Mouse (Mus musculus): ENCODE measurements at regions not wholly inside any gene's neighbourhood (a gene's known extent, or its start where the extent isn't known, plus 50 kb on each side); places are given as distances from the start of the nearest gene placed in this dataset.

DNA sequence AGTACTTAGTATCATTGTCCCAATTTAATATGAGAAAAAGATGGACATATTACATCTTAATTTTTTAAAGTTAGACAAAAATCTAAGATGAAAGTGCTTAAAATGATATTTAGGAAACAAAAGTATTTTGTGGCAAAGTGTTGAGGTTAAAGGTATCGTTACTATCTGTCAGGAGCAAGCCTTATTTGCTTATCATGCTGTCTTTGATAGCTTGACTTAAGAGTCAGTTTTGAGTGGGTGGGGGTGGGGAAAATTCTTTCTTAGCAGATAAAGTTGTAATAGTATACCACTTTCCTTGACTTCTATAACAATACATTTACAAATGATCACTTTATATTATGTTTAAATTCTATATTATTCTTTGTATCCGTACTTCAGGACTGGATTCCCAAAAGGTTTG lies 339.1 kb upstream of the Dph6 start:
- DNase-seq = no peak

DNA sequence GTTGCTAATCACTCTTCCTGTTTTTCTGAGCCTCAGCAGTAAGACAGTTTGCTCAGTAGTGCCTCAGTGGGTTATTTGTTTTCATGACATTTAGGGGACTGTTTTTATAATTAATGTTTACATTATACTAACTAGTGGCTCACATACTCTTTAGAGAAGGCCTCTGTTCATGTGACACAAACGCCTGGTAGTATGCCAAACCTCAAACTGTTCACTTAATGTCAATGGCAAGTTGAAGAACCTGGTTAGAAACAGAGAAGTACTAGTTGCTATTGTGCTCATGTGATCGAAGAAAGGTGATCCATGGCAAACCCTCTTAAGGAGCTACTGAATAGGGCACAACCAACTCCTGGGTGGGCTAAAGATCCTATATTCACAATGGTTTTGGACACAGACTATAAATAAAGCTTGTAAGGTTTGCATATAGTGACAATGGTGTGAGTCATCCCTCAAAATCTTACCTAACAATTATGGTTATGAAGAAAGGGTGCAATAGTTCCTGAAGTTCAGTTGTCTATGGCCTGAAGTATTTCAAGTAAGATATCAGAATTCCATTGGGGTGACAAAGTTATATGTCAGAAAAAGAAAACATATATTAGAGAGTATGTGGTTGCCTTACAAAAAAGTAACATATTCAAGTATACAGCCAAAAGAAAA lies 340.1 kb upstream of the Dph6 start:
- DNase-seq = no peak

DNA sequence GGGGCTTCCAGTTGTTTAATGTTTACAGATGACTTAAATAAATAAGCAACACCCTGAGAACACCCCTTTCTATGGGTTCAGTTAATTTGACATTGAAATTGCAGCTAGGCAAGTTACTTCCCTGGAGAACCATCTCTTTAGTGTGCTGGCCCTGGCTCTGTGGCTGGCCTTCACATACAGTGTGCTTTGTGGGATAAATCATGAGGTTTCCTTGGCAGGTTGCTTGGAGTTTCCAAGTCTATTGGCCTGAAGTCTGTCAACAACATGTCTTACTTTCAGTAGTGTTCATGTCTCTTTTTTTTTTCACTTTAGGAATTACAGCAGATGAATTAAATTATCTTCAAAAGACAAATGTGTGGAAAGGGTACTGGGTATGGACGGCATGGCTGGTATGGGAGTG lies 359.2 kb upstream of the Dph6 start:
- no peak for DNase-seq

DNA sequence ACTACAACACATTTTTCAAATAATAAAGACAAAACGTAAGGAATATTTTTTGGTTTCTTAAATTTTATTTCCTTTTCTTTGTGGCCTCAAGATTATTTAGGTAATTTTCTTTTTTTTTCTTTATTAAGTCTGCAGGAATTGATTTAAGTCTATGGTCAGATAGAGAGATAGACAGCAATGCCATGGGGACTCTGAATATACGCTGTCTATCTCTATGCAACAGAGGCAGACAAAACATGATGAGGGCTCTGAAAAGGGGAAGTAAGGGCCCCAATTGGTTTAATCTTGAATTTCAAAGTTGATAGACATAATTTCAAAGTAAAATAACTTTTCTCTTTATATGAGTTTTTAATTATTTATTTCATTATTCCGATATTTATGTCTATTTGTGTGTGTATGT lies 372.0 kb upstream of the Dph6 start:
- no peak for DNase-seq

DNA sequence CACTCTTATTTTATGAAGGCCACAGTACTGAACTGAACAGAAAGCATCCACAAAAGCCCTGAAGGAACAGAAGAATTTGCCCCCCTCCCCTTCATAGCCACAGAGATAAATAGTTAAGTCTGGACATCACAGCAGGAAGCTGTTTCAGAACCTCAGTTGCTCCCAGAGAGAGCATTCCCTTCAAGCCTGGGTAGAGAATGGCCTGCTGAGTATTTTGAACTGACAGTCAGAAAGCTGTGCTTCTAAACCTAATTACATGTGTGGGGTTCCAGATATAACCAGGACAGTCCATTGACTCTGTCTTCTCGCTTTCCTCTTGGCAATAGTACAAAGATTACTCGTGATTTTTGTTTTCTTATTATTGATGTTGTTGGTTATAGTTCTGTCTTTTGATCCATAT lies 376.4 kb upstream of the Dph6 start:
- DNase-seq = no peak

DNA sequence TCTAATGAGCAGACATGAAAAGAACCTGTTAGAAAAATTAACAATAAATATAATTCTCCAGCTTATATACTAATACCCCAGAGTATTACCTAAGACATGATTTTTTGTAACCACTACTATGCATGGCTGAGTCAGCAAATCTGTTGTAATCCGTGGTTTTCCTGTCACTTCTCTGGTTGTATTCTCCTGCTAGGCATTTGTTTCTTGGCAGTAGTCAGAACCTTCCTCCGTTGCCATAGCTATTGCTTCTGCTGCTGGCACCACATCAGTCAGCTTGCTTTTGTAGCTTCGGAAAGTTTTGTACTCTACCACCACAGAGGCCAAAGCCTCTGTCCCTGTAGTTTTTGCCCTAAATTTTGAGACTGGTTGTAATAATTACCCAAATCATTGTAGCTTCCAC lies 381.4 kb upstream of the Dph6 start:
- DNase-seq = peak in 1 of 2 experiments; percentile 27

DNA sequence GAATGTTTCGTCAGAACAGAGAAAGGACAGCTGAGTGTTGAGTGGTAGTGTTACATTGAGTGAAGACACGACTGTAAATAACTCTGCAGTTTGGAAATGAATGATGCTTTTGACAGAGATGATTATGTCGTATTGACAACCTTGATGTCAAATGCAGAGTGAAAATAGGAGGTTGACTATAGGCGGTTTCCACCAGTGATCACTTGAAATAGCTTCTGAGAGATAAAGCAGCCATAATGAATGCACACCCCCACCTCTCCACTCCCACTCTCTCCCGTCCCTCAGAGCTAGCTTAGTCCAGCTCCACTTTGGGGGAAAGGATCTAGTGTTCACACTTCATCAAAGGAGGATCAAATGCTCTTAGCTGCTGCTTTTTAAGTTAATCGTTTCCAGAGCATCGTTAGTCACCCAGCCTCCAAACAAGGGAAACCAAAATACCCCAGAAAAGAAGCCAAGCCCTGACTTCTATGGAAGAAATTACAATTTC lies 387.6 kb upstream of the Dph6 start:
- no peak for DNase-seq

DNA sequence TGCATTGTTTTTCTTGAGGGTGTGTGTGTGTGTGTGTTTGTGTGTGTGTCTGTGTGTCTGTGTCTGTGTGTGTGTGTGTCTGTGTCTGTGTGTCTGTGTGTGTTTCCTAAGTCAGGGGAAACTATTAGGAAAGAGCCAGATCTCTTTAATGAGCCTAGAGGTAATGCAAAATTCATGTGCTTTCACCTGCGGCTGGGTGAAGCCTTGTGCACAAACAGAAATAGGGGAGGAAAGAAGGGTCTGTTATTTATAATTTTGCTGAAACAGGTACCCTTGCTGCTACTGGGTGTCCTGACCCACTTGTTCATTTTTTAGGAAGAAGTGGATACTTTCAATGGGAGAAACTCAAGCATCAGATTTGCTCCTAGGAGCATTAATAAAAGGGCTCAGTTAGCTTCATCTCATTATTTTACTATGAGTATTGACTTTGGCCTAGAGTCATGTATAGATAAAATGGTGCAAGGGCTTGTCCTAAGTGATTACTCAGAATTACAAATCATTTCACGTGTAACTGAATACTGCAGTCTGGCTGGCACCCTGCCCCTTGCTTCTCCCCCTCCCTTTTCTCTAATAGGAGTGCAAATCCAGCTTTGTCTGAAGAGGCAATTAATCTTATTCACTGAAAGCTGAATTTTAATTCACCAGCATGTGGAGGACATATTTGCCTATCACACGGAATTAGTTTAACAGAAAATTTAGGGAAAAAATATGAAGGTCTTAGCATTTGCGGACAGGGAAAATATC lies 401.7 kb upstream of the Dph6 start:
- no peak for DNase-seq

DNA sequence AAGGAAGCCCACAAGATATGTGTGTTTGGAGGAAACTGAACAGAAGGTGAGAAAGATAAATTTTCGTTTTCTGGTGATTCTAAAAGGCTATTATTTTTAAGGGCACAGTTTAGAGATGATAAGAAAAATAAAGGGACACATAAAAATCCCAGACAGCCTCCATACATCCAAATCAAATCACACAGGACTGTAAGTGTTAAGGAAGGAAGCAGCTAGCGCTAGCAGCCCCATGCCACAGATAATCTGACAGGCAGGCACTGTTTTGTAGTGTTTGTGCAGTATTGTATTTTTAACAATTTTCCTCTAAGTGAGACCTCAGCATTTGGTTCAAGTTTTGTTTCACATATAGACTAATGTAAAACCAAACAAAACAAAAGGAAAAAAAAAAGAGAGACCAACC lies 402.4 kb upstream of the Dph6 start:
- no peak for DNase-seq

DNA sequence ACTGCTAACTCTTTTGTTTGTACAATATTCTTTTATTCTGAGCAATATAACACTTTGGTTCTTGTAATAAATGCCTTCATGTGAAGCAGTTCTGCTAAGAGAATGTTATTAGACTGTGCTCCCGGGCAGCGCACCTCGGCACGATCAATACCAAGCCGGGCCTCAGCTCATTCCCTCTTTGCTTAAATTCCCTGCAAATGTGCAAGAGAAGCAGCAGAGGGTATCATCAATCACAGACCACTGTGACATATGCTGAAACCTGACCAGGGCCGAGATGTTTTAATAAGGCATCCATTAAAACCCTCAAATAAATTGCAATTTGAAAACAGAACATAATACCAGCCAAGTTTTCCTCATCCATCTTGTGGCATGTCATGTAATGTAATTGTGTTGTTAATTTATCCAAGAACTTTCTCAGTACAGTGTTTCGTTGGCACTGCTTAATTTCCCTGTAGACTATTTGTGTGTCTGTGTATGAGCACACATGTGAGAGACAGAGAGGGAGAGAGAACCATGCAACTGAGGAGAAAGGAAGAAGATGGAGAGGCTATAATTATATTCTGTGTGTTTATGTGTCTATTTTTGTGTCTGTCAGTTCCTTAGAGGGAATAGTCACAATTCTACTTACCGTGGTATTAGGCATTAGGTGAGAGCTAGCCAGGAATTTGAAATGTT lies 412.9 kb upstream of the Dph6 start:
- no peak for DNase-seq

DNA sequence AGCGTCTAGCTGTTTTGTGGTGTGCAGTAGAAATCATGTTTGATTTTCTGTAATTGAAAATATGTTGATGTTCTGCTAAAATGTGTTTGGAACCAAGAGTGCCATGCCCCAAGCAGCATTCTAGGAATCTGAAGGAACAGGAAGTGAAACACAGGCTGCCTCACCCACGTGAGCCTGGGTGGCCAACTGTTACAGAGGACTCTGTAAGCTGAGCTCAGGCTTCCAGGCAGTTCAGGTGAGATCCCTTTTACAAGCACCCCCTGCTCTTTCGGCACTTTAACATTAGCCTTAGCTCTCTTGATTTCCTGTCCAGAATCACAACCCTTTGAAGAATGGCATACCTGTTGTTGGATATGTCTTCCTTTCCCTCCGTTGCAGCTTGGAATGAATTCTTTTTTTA lies 414.9 kb upstream of the Dph6 start:
- DNase-seq = no peak

DNA sequence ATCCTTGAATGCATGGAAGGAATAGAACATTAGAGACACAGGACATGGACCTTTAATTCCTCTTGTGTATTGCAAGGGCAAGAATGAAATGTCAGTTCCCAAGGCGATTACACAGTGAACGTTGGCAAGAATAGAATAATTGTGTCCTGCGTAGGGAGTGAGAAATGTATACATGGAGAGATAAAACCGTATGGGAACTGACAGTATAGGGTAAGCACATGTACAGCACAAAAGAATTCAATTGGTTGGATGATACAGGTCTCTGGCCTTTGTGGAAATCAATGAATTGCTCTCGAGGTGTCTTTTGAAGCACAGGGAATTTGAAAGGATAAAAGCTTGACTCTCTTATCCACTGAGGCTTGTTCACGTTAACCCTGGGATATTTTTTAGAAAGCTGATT lies 415.4 kb upstream of the Dph6 start:
- no peak for DNase-seq

DNA sequence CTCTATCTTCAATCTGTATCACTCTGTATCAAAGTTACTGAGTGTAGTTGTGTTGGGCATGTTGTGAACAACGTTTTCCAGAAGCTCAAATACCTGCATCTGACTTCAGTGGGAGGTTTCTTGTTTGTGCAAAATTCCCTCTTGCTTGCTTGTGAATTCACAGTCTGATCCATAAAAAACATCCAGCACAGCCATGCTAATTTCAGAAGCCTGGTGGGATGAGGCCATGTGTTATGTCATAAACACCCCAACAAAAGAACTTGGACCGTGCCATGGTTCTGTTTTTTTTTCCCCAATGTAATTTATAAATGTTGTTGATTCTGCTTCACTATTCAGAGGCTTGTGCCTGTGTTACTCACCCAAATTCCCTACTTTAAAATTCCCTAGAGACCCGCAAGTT lies 415.9 kb upstream of the Dph6 start:
- DNase-seq = no peak

DNA sequence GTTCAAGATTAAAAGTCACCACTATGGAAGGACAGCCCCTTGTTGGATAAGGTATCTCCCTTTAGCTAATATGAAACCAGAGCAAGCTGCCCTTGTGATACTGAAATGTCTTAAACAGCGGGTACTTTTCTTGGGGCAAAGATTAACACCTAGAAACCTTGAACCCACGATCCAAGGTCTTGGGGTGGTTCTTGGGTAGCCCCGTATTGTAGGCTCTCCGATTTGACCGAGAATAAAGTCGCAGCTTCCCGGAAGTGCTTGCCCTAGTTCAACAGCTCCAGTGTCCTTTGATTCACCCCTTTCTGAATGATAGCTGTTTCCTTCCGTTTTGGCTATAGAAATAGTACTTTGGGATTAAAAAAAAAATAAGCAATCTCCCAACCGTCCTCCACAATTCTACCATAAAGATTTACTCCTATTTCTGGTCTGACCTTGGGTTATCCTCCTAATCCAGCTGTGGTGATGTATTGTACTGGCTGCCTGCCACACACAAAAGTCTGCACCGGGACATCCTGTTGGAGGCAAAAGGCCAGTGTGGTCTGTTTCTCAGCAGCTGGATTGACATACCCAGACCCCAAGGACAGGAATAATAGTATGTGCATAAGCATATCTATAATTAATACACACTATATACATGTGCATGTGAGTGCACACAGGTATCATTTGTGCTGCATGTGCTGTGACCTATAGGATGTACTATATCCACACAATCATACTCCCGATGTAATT lies 427.0 kb upstream of the Dph6 start:
- DNase-seq = no peak

DNA sequence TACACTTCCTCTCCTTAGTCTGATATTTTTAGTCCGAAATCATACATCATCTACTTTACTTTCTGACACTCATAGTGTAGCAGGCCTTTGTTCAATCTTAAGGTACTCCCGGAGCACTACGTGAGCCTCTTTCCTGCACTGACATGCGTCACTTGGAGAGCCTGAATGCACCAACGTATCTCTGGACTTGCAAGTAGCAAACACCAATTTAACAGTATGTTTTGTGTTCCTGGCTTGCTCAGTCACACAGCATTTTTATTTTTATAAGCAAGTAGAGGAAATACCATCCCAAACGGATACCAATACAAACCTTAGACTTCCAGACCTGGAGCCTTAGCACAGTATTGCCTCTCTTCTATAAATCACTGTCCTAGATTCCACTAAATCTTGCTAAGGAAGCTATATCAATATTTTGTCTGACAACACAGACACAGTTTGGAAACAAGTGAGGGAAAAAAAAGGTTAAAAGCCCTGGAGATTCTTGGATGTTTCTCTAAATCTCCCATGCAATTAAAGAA lies 427.6 kb upstream of the Dph6 start:
- DNase-seq = no peak

DNA sequence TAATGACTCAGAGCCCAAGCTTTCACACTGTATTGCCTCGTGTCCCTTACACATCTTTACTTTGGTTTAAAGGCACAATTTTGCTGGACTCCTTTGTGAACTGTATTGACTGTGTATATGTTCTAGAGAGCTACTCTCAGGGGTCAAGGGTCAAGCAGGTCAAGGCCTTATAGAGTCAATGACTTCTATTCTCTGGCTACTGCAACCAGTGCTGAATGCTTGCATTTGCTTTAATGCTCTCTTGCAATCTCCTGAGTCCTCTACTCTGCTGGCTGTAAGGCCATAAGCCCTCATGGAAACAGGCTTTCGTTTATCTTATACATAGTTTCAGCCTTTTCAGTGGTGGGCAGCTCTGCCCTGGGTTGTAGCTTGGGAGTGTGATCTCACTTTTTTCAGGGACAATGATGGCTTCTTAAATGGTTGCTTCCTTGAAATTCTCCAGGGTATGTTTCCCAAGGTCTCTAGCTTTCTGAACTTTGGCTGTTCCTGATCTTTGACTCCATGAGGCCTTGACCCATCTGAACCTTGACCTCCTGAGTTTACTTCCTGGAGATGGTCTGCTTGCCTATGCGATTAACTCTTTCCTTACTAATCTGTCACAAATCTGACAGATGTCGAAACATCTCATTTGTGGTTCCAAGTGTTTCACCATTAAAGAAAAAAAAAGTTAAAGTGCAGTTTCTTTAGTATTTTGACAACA lies 433.8 kb upstream of the Dph6 start:
- no peak for DNase-seq

DNA sequence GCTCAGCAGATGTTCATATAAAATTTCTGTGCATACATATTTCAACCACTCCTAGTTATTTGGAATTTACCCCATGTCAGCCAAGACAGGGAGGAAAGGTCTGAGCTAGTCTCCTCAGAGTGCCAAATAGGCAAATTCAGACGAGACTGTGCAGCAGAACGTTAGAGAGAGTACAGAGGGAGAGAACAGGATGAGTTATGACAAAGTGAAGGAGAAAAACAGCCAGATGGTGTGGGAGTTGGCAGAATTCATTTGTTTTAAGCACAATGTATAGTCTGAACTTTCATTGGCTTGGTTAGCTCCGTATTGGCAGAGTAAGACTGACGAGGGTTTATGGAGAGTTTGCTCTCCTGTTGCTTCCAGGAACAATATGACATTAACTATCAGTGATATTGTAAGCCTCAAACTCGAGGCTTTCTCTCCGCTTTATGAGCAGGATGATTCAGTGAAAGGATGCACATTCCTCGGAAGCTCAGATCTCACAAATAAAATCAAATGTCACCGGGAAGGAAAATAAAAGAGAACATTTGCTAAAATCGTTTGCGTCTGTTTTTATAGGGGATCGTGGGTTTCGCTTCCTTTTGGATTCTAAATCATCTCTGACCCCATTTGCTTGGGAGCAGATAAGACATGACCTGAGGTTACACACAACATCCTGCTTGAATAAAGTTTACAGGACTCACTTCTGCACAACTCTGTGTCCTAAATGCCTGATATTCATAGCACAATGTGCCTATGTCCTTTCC lies 435.8 kb upstream of the Dph6 start:
- no peak for DNase-seq

DNA sequence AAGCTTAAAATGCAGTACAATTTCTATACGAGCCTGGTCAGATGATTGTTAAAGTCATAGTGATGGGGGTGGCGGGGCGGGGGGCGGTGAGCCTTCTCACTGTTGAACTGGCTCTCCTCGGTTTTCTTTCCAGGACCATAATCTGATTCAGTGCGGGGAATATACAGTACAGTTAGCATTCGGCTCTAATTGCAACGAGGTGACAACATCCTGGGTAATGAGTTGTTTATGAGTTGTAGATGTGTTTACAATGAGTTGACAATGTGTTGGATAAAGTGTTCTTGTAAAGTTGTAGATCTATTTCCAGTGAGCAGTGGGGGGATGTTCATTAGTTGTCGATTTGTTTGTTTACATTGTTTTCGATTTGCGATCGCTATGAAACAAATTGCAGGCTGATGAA lies 440.6 kb upstream of the Dph6 start:
- no peak for DNase-seq

DNA sequence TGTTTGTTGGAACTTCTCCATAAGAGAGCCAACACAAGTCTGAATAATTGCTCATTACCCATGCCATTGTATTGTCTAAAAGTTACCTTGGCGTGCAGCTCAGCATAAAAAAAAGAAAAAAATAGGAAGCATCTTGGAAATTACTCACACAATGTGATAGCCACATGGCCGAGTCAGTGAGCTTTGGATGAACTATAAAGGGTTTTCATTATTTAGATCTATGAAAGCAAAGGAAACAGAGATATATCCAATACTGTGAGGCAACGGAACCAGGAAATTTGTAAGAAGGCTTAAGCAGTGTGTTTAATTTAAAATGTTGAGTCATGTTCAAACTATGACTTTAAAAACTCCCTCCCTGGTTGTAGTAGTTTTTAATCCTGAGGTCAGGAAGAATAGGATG lies 446.7 kb upstream of the Dph6 start:
- no peak for DNase-seq

DNA sequence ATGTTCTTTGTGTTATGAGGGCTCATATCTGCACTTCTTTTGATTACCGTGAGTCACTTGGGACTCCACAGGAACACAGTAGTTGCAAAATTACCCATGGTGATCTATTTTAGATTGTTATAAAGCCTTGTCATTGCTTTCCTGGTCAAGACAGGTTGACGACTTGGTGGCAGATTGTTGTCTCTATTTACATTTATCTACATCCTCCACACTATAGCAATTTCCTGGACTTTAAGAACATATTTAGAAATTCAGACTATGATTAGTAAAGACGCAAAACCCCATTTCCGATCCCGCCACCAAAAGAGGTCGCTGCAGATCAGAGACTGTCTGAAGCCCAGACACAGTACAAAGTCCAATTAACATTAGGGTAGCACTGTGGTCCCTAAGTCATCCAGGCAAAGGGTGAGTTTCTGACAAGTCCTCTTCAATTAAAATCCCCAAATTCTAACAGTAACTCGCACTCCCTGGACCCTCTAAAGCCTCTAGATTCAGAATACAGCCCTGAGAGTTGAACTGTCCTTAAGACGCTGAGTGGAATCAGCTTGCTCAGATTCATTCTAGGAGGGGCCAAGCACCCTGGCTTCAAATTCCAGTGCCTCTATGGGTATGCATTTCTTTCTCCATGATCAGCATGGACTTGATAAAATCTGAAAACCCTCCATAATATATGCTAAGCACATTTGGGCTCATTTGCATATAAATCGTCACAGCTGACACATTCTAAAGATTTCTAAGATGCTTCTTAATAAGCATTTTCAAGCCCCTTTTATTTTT lies 461.9 kb upstream of the BC052040 start:
- no peak for DNase-seq

DNA sequence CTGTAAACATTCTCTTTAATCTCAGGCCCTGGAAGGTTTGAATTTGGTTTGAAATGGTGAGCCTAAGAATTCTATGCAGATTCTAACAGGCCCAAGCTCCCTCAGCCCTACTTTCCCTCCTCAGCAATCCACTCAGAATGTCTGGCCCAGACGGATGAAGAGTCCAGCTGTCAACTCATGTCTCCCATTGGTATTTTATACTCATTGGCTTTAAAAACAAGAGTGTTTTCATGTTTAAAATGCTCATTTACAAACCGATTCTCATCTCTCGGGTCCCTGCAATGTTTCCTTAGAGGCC lies 461.4 kb upstream of the BC052040 start:
- DNase-seq = no peak
